Mouse (Mus musculus) ES-Bruce4 (cell line): ENCODE data around the gene Fblim1.

Experiments used
- EP300 ChIP-seq: IDR thresholded peaks from 2 replicates; pipeline ENCODE4 v1.6.1; 2011; ENCODE audit warnings: low read depth, low read length; ENCODE audit not compliant: insufficient read depth
- POLR2A ChIP-seq: IDR thresholded peaks from one replicate; pipeline ENCODE4 v1.8.1; 2011; ENCODE audit warnings: low read length; ENCODE audit not compliant: insufficient read depth

GRCm38 (mm10) chr4:141632111-141632873, 26.4 kb upstream of the Fblim1 start:
- TF ChIP-seq EP300: no peak
- no peak for TF ChIP-seq POLR2A
